Mouse (Mus musculus) CD8-positive naive resting alpha-beta T cell, adult 57 days (primary cell): ENCODE data around the gene Rpl35. TPM values are rescaled to one million over a fixed set of nuclear protein-coding genes. Genes with fewer than 3 reads are reported as not detected.

Source experiments
- total RNA-seq: library from RNA; stranded (reverse); gene quantifications from one replicate; pipeline ENCODE4 v1.2.4, GENCODE M21; 2023

Gene Rpl35
- 1,160 TPM for total RNA-seq

DNA sequence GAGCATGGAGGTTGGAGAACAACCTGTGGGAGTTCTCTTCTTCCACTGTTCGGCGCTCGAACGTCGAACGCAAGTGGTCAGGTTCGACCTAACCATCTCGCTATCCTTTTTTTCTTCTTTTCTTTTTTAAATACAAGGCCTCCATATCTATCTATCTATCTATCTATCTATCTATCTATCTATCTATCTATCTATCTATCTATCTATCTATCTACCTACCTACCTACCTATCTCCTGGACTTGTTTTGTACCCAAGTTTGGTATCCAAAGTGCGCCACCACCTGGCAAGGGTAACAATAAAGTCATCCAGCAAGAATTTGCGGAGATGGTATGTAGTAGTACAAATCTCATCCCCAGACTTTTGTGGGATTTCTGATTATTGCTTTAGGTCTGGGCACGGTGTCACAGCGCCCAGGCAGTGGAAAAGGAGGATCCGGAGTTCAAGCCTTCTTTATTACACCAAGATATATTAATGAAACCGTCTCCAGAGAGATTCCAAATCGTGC is at the start of gene Rpl35:
TSS of gene Rpl35 (minus strand) at position 51 of the 506 bp plus-strand sequence.

DNA sequence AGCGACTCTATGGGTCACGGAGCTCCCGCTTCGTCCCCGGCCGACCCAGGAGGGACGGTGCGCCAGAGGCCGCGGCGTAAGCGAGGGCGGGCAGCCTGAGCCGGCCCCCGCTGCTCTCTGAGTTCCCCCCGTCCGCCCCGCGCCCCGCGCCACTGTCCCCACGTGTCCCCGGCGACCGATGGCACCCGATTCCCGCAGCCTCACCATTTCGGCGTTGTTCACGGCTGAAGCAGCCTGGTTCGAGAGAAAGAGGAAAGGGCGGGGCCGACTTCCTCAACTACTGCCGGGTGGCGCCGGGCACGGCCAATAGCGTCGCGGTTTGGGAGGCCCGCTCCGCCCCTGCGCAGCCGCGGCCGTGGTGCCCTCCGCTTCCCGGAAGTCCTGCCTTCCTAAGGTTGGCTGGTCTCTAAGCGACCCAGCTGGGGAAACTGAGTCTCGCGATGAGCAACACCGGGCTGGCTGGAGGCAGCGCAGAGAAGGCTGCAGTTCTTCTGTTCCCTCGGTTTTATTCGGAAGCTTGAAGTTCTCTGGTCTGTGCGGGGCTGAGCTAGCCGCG is 466 bp downstream of the Rpl35 start, which contains the start of gene Arpc5l:
TSS of gene Arpc5l (plus strand) at position 469 of the 556 bp plus-strand sequence.

DNA sequence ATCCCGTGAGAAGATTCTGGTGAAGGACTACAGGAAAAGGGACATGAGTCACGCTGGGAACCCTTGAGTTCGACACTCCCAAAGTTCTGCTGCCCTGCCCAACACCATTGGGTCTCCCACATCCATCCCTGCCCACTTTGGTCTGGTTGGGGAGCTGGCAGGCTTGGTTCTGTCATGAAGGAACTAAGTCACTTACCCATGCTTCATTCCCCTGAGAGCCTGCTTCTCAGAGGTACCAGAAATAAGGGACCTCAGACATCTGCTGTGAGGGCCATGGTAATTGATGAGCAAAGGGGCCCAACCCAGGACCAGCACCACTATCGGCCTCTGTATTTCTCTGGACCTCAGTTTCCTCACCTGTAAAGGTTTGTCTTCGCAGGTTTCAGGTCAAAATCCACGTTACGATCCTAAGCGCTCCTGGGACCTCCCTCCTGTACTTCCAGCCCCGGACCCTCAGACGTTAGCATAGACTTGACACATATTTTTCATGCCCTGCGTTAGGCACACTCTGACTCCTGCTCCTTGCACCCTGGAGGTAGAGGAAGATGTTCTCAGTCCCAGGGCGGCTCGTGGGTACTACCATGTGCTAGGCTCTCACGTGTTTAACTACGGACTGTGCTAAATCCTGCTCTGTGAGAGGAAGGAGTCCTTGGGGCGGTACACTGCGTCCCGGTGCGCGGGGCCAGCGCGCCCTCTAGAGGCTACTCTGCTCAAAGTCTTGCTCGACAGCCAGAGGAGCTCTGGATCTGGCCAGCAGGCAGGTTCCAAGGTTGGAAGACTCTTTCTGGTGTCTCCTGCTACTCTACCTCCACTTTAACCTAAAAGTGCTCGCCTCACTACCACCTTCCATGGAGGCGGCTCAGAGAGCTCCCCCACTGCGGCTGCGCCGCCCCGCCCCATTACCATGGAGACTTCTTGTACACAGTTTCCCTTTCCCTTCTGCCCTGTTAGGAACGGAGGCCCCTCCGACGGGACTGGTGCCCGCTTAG is 7.7 kb downstream of the Rpl35 start, which contains the start of gene Wdr38:
TSS of gene Wdr38 (plus strand) at position 91 of the 989 bp plus-strand sequence.

Other genes starting within 250 kb of the Rpl35 start
- gene Nr6a1, start 77.9 kb downstream of the Rpl35 start, total RNA-seq = 3.5 TPM
- not detected for gene Olfml2a, start 73.6 kb downstream of the Rpl35 start, total RNA-seq
- gene Wdr38, start 8.1 kb downstream of the Rpl35 start, total RNA-seq = not detected
- gene Arpc5l, start 276 bp downstream of the Rpl35 start, total RNA-seq = 51.4 TPM
- 36.0 TPM for gene Golga1, start 59.9 kb upstream of the Rpl35 start, total RNA-seq
- 35.8 TPM for gene Scai, start 185.1 kb upstream of the Rpl35 start, total RNA-seq
- gene Ppp6c, start 220.8 kb upstream of the Rpl35 start, total RNA-seq = 65.1 TPM